Mouse (Mus musculus) midbrain, embryonic 16.5 days (tissue): ENCODE data around the gene 4930467E23Rik. TPM values are rescaled to one million over a fixed set of nuclear protein-coding genes. Genes with fewer than 3 reads are reported as not detected.
A peak's percentile ranks its signal among the peaks of the same experiment; 100 is the strongest.
"Not testable (repeated sequence)": the region's sequence is repeated elsewhere in the genome, so short reads cannot be mapped to it uniquely, and the experiment has no call there.

Source experiments
- ATAC-seq: fragments of 200-750 bp; cut with Nextera tagmentation; 2 replicates; pipeline ENCODE4 v1.8.0; 2017; ENCODE audit warnings: moderate TSS enrichment
- H3K27ac ChIP-seq: fragments of 300-500 bp; sonication (generic); 2 replicates; pipeline ENCODE4 v1.5.1; 2014; ENCODE audit warnings: mild to moderate bottlenecking, low read length, mixed read lengths
- H3K27me3 ChIP-seq: fragments of 300-500 bp; sonication (generic); 2 replicates; pipeline ENCODE4 v1.6.1; 2014; ENCODE audit warnings: low read depth, low read length, mixed read lengths; ENCODE audit not compliant: control insufficient read depth, insufficient read depth
- H3K36me3 ChIP-seq: fragments of 300-500 bp; sonication (generic); 2 replicates; pipeline ENCODE4 v1.6.1; 2014; ENCODE audit warnings: mild to moderate bottlenecking, low read length, moderate library complexity, mixed read lengths; ENCODE audit not compliant: control insufficient read depth, insufficient read depth
- H3K4me1 ChIP-seq: fragments of 300-500 bp; sonication (generic); 2 replicates; pipeline ENCODE4 v1.6.1; 2014; ENCODE audit warnings: mild to moderate bottlenecking, low read length, mixed read lengths; ENCODE audit not compliant: control insufficient read depth, insufficient read depth
- H3K4me2 ChIP-seq: fragments of 300-500 bp; sonication (generic); 2 replicates; pipeline ENCODE4 v1.6.1; 2014; ENCODE audit warnings: mild to moderate bottlenecking, low read length, mixed read lengths
- H3K4me3 ChIP-seq: fragments of 300-500 bp; sonication (generic); 2 replicates; pipeline ENCODE4 v1.5.1; 2014; ENCODE audit warnings: low read depth, mild to moderate bottlenecking, low read length, moderate library complexity, mixed read lengths
- H3K9ac ChIP-seq: fragments of 300-500 bp; sonication (generic); 2 replicates; pipeline ENCODE4 v1.6.1; 2014; ENCODE audit warnings: low read depth, low read length, mixed read lengths
- H3K9me3 ChIP-seq: fragments of 300-500 bp; sonication (generic); replicated peaks from 2 replicates; pipeline ENCODE4 v1.6.1; 2014; ENCODE audit warnings: mild to moderate bottlenecking, low read length, mixed read lengths; ENCODE audit not compliant: control insufficient read depth, poor library complexity, severe bottlenecking
- WGBS: fragments of 180-500 bp; shearing (Covaris S2); extraction: QIAGEN DNeasy Blood & Tissue Kit; methylation state at CpG from one replicate; pipeline ENCODE4 v1.1.7; 2014; 5-methylcytosine and 5-hydroxymethylcytosine counted together
- polyA plus RNA-seq: library from polyadenylated mRNA; unstranded; fragments of >200 nt; fragmentation: Nextera tagmentation; extraction: Ambion mirVana; gene quantifications from 2 replicates; pipeline ENCODE4 v1.2.1, GENCODE M21; 2015

Gene 4930467E23Rik
- polyA plus RNA-seq, 1 experiment from 2014 or later: not detected

DNA sequence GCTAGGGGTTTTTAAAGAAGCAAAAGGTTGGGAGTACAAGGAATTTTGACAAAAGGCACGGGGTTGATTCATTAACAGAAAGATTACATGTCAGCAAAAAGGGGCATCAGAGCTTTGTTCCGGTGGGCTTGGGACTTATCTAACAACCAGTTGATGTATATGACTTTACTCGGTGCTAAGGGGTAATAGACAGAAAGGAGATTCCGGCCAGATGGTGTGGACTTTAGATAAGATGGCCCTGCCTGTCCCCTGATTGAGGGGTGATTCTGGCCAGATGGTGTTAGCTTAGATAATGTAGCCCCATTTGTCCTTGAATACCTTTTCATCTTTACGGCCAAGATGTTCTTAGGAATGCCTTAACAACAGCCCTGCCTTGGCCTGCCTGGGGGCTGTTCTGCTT lies 54.5 kb downstream of the 4930467E23Rik start:
- WGBS: no CpG with 5 or more reads among the region's 5 CpGs
- not testable (repeated sequence) for ATAC-seq, H3K9me3 ChIP-seq, H3K9ac ChIP-seq, H3K27ac ChIP-seq, H3K27me3 ChIP-seq, H3K4me2 ChIP-seq, H3K36me3 ChIP-seq, H3K4me3 ChIP-seq, H3K4me1 ChIP-seq

DNA sequence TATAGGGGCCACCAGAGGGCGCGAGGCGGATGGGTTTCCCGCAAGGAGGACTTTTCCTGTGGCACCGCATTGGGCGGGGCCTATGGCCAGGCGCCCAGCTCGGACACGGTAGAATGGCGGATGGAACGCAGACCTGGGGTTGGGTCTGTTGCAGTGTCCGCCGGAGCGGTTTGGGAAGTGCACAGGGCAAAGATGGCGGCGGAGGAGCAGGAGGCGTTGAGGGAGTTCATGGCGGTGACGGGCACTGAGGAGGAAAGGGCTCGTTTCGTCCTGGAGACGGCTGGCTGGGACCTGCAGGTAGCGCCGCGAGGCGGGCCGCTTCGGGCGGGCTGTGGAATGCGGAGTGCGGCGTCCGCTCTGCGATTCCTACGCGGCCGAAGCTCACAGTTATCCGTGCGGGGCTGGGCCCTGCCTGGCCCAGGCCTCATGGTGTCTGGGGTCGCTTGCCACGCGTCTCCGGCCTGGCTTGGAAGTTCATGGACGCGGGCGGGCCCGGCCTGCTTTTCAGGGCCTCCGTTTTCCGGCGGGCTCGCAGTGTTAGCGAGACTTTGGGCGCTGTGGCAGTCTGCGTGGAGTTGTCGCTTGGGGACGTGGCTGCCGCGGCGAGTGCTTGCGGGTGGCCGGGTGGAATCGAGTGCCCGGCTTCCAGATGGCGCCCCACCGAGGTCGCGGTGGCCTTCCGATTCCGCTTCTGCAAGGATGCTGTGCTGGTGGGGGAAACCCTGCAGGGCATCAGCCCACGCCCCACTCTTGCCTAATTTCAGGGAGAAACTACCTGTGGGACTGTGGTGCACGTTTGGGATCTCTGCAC lies 55.4 kb downstream of the 4930467E23Rik start:
- not testable (repeated sequence) for H3K9me3 ChIP-seq, H3K36me3 ChIP-seq, H3K4me1 ChIP-seq, H3K27me3 ChIP-seq
- Histone ChIP-seq H3K4me2 (peak overlapping the region; percentile 49), H3K9ac (peak overlapping the region; percentile 73), H3K4me3 (peak overlapping the region; percentile 55), H3K27ac (peak overlapping the region; percentile 89)
- peak; percentile 100 for ATAC-seq
- 14% methylated on average over 65 of the region's 71 CpGs for WGBS

DNA sequence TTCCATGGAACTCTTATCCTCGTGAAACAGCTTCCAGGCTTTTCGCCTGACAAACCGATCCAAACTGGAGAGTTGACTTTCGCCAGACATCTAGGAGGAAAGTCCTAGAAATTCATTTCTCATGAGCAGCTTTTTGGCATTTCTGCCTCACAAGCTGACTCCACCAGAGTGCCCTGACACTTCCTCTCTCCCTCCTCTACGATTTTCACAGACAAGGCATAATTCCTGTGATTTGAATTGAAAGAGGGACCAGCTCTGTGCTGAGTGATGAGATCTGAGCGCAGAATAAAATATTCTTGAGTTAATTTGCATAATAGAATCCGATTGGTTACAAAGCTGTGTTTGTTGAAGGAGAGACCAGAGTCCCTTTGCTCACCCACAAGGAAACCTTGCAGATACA lies 63.3 kb downstream of the 4930467E23Rik start:
- not testable (repeated sequence) for H3K27me3 ChIP-seq, H3K9ac ChIP-seq, H3K4me2 ChIP-seq, H3K27ac ChIP-seq, H3K36me3 ChIP-seq, H3K4me1 ChIP-seq, H3K4me3 ChIP-seq, H3K9me3 ChIP-seq, ATAC-seq
- WGBS: 77% methylated on average over 7 of the region's 7 CpGs

Other genes with a start within 250 kb of the 4930467E23Rik start
- gene Defb7, start 234.5 kb upstream of the 4930467E23Rik start, polyA plus RNA-seq: not detected in 2 replicates
- gene Gm31371, start 173.8 kb downstream of the 4930467E23Rik start, polyA plus RNA-seq: not detected in 2 replicates